Mouse (Mus musculus) embryonic facial prominence, embryonic 10.5 days (tissue): Measurements from ENCODE around the gene Mtus2. TPM values are rescaled to one million over a fixed set of nuclear protein-coding genes. Genes with fewer than 3 reads are reported as not detected.

Experiments used
- DNase-seq: peaks from one replicate; pipeline ENCODE4 v3.0.0-alpha.2; 2017; ENCODE audit warnings: low spot score
- H3K27ac ChIP-seq: fragments of 300-500 bp; sonication (generic); replicated peaks from 2 replicates; pipeline ENCODE4 v1.5.1; 2016; ENCODE audit warnings: mild to moderate bottlenecking
- H3K27me3 ChIP-seq: fragments of 300-500 bp; sonication (generic); replicated peaks from 2 replicates; pipeline ENCODE4 v1.6.1; 2016; ENCODE audit warnings: low read depth, mild to moderate bottlenecking; ENCODE audit not compliant: poor library complexity, severe bottlenecking
- H3K36me3 ChIP-seq: fragments of 300-500 bp; sonication (generic); replicated peaks from 2 replicates; pipeline ENCODE4 v1.6.1; 2016; ENCODE audit warnings: mild to moderate bottlenecking, moderate library complexity
- H3K4me1 ChIP-seq: fragments of 300-500 bp; sonication (generic); 2 replicates; pipeline ENCODE4 v1.6.1; 2016
- H3K4me3 ChIP-seq: fragments of 300-500 bp; sonication (generic); 2 replicates; pipeline ENCODE4 v1.5.1; 2016; ENCODE audit warnings: mild to moderate bottlenecking, moderate library complexity
- H3K9me3 ChIP-seq: fragments of 300-500 bp; sonication (generic); 2 replicates; pipeline ENCODE4 v1.6.1; 2016; ENCODE audit warnings: mild to moderate bottlenecking
- WGBS: fragments of 180-500 bp; shearing (Covaris S2); methylation state at CpG from one replicate; pipeline ENCODE4 v1.1.7; 2016; 5-methylcytosine and 5-hydroxymethylcytosine counted together
- polyA plus RNA-seq: library from polyadenylated mRNA; unstranded; fragments of >200 nt; fragmentation: Nextera tagmentation; extraction: Ambion mirVana; gene quantifications from 2 replicates; pipeline ENCODE4 v1.2.1, GENCODE M21; 2016

The Mtus2 gene
- polyA plus RNA-seq, 1 experiment from 2014 or later: 5.7 TPM

- Histone ChIP-seq H3K4me1 (no peaks in the 10 kb centered on the region), H3K27me3 (no peaks in the 10 kb centered on the region), H3K4me3 (no peak overlapping the region), H3K36me3 (no peaks in the 10 kb centered on the region), H3K27ac (no peak overlapping the region), H3K9me3 (peaks cover 2% of the 10 kb centered on the region; the same call in 1 of the 2 replicates)
- 88% methylated on average over 8 of the region's 8 CpGs for WGBS
- DNase-seq: no peak
Measured at GRCm38 (mm10) chr5:148015383-148015782, 58.3 kb downstream of the Mtus2 start.

DNA sequence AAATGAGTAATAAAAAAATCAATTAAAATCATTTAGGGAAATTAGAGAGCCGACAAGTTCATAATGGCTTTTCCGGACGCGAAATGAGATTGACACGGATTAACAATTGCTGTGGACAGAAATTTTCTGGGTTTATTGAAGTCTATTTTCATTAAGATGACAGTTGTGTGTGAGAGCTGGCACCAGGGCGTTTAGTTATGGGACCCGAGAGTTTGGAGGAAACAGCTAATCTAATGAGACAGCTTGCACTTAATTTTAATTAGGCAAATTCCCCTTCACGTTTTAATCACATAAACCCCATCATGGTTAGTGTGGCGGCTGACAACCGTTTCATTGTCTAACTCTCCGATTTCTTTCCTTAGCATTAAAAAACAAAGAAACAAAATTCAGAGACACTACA is 60.3 kb downstream of the Mtus2 start:
- no peaks in the 10 kb centered on the region for H3K36me3 ChIP-seq
- no peak overlapping the region for H3K4me3 ChIP-seq
- H3K4me1 ChIP-seq: no peaks in the 10 kb centered on the region
- DNase-seq: no peak
- H3K27ac ChIP-seq: no peak overlapping the region
- H3K9me3 ChIP-seq: peaks cover 2% of the 10 kb centered on the region; the same call in 1 of the 2 replicates
- H3K27me3 ChIP-seq: no peaks in the 10 kb centered on the region
- 93% methylated on average over 11 of the region's 11 CpGs for WGBS

- Histone ChIP-seq H3K27me3 (no peaks in the 10 kb centered on the region), H3K4me1 (peaks cover 10% of the 10 kb centered on the region), H3K36me3 (no peaks in the 10 kb centered on the region), H3K27ac (no peak overlapping the region), H3K4me3 (no peak overlapping the region), H3K9me3 (peaks cover 1% of the 10 kb centered on the region; the same call in 1 of the 2 replicates)
- WGBS: 91% methylated on average over 4 of the region's 4 CpGs
- no peak for DNase-seq
Measured at GRCm38 (mm10) chr5:148022784-148023183, 65.7 kb downstream of the Mtus2 start.

- no peak overlapping the region for H3K4me3 ChIP-seq
- peak; percentile 47 for DNase-seq
- no peaks in the 10 kb centered on the region for H3K36me3 ChIP-seq
- peaks cover 12% of the 10 kb centered on the region for H3K4me1 ChIP-seq
- H3K27ac ChIP-seq: no peak overlapping the region
- H3K27me3 ChIP-seq: no peaks in the 10 kb centered on the region
- no peaks in the 10 kb centered on the region for H3K9me3 ChIP-seq
- WGBS: 64% methylated on average over 26 of the region's 26 CpGs
Measured at GRCm38 (mm10) chr5:148026401-148027349, 69.6 kb downstream of the Mtus2 start.

DNA sequence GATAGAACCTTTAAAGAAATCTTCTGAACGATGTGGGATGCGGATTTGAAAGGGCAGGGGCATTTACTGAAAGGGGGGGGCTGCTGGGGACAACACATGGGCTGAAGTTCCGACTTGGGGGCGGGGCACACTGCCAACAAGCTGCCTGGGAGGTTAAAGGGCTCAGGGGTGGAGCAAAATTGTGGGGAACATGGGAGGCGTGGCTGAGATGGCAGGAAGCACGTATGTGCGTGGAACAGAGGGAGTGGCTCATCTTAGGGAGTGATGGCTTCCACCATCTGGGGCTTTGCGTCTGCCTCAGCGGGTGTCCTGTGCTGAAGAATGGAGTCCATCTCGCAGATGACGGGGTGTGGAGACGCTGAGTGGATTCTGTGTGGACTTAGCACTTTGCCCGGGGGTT is 70.9 kb downstream of the Mtus2 start:
- no peaks in the 10 kb centered on the region for H3K36me3 ChIP-seq
- 72% methylated on average over 13 of the region's 13 CpGs for WGBS
- H3K4me1 ChIP-seq: peaks cover 12% of the 10 kb centered on the region
- no peak overlapping the region for H3K4me3 ChIP-seq
- no peaks in the 10 kb centered on the region for H3K27me3 ChIP-seq
- no peak for DNase-seq
- H3K27ac ChIP-seq: no peak overlapping the region
- H3K9me3 ChIP-seq: no peaks in the 10 kb centered on the region

- 92% methylated on average over 7 of the region's 7 CpGs for WGBS
Measured at GRCm38 (mm10) chr5:148041661-148042060, 84.5 kb downstream of the Mtus2 start.

DNA sequence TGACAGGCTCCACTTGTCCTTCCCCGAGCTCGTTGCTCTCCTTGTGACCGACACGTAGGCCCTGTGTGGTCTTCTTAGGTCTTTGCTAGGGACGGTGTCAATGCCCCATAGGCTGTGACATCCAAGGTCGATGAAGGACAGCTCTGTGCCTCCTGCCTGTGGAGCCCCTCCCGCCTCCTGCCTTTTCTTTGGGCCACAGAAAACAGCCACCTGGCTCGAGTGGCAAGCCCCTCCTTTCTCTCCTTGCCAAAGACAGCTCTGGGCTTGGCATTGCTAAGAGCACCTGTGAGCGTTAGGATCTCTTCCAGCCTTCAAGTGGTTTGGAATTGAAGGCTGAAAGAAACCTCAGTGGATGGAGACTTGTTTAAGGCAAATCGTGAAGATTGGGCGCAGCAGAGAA is 91.1 kb downstream of the Mtus2 start:
- Histone ChIP-seq H3K9me3 (peaks cover 14% of the 10 kb centered on the region), H3K4me3 (no peak overlapping the region), H3K4me1 (no peaks in the 10 kb centered on the region), H3K36me3 (no peaks in the 10 kb centered on the region), H3K27ac (no peak overlapping the region), H3K27me3 (no peaks in the 10 kb centered on the region)
- 84% methylated on average over 11 of the region's 11 CpGs for WGBS
- DNase-seq: no peak

More at GRCm38 (mm10) chr5:148041661-148042060, 84.5 kb downstream of the Mtus2 start:
- no peak for DNase-seq
- Histone ChIP-seq H3K27me3 (no peaks in the 10 kb centered on the region), H3K27ac (no peak overlapping the region), H3K4me3 (no peak overlapping the region), H3K4me1 (no peaks in the 10 kb centered on the region), H3K36me3 (no peaks in the 10 kb centered on the region), H3K9me3 (peaks cover 14% of the 10 kb centered on the region)

DNA sequence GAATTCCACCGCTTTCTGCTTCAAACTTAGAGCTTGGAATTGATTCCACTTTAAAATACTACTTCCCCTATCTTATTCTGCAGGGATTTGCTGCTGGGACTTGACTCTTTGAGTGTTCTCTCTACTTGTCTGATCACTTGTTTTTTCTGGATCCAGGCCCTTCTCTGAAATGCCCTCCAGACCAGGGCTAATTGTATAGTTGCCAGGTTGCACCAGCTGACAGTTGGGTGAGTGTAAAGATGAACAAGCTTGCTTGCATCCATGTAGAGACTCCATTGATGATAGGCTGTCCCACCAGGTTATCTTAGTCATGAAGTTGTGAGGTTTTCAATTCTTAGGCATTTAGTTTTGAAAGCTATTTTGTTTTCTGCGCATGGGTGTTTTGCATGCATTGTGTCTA is 92.2 kb downstream of the Mtus2 start:
- H3K4me1 ChIP-seq: no peaks in the 10 kb centered on the region
- no peak overlapping the region for H3K27ac ChIP-seq
- 90% methylated on average over 2 of the region's 2 CpGs for WGBS
- H3K36me3 ChIP-seq: no peaks in the 10 kb centered on the region
- no peak overlapping the region for H3K4me3 ChIP-seq
- DNase-seq: no peak
- H3K27me3 ChIP-seq: no peaks in the 10 kb centered on the region
- peaks cover 8% of the 10 kb centered on the region; the same call in 1 of the 2 replicates for H3K9me3 ChIP-seq

DNA sequence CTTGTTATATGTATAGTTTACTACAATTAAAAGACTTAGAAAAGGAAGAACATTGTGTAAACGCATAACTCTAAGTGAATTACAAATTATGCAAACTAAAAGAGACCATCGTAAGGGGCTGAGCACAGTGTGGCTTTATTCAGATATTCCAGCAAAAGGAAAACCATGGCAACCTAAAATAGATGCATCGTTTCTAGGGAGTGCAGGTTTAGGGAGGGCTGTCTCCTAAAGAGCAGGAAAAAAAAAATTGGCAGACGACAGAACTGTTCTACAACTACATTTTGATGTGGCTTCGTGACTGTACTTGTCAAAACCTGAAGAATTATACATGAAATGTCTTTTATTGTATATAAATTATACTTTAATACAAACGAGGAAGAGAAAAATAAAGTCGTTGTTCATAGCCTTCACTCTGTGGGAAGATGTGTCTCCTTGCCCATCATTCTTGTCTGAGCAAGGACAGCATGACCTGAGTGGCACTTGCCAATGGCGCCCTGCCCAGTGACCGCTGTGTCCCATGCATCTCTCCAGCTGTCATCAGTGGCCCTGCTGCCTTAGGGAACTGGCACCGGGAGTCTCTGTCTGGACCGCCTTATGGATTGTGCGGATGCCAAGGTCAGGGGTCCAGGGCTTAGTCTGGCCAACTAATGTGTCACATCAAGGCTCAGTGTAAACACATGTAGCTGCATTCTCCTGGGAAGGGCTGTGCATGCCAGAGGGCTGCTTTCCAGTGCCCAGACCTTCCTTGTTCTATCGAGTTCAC is 95.9 kb downstream of the Mtus2 start:
- H3K36me3 ChIP-seq: no peaks in the 10 kb centered on the region
- H3K27me3 ChIP-seq: no peaks in the 10 kb centered on the region
- 87% methylated on average over 13 of the region's 13 CpGs for WGBS
- no peak for DNase-seq
- H3K9me3 ChIP-seq: 0 out of 2 replicates have a peak, but pooled peaks cover 4% of the 10 kb centered on the region
- no peak overlapping the region for H3K27ac ChIP-seq
- H3K4me1 ChIP-seq: no peaks in the 10 kb centered on the region
- no peak overlapping the region for H3K4me3 ChIP-seq

DNA sequence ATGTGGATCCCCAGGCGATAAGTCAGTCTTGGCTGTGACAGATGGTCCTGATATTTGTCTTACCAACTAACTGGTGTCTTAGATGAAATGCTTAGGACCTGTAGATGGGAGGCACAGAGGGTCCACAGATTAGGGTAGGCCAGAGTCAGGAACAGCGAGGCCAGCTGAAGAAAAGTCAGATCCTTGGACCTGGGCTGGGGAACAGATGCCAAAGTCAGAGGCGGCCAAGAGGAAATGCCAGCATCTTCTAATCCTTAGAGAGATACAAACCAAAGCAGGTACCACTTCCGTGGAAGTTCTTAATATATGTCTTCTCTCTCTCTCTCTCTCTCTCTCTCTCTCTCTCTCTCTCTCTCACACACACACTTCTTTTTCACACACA is 96.5 kb downstream of the Mtus2 start:
- Histone ChIP-seq H3K27me3 (no peaks in the 10 kb centered on the region), H3K4me3 (no peak overlapping the region), H3K9me3 (0 out of 2 replicates have a peak, but pooled peaks cover 4% of the 10 kb centered on the region), H3K4me1 (no peaks in the 10 kb centered on the region), H3K36me3 (no peaks in the 10 kb centered on the region), H3K27ac (no peak overlapping the region)
- 81% methylated on average over 4 of the region's 4 CpGs for WGBS
- no peak for DNase-seq

DNA sequence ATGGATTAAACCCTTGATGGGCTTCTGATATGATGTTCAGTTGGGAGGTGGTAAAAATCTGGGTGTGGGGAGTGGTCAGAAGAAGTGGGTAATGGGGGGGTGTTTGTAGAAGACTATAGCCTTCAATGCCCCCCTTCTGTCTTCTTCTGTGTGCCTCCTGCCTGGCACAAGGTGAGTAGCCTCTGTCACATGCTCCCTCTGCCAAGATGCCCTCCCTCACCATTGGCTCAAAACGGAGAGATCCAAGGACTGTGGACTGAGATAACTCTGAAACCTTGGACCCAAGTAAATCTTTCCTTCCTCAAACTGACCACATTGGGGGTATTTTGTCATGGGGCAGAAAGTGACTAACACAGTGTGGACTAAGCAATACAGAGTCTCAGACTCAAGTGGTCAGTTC is 99.7 kb downstream of the Mtus2 start:
- no peak for DNase-seq
- Histone ChIP-seq H3K4me1 (no peaks in the 10 kb centered on the region), H3K27me3 (no peaks in the 10 kb centered on the region), H3K27ac (no peak overlapping the region), H3K9me3 (0 out of 2 replicates have a peak, but pooled peaks cover 6% of the 10 kb centered on the region), H3K36me3 (no peaks in the 10 kb centered on the region), H3K4me3 (no peak overlapping the region)
- WGBS: 81% methylated on average over 1 of the region's 1 CpGs

DNA sequence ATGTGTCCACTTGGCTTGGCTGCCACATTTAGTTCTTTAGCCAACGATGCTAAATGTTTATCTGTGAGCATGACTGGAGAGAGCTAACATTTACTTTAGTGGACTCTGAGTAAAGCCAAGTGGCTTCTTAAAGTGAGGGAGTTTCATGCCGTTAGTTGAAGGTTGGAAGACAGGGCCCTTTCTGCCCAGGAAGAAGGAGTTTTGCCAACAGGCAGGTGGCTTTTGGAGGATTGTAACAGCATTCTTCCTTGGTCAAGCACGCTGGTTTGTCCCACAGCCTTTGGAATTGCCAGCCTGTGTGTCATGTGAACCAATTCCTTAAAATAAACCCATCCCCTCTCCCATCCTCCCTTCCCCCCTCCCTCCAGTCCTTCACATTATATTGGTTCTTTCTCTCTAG is 100.3 kb downstream of the Mtus2 start:
- Histone ChIP-seq H3K4me3 (no peak overlapping the region), H3K4me1 (no peaks in the 10 kb centered on the region), H3K27me3 (no peaks in the 10 kb centered on the region), H3K9me3 (0 out of 2 replicates have a peak, but pooled peaks cover 6% of the 10 kb centered on the region), H3K27ac (no peak overlapping the region), H3K36me3 (no peaks in the 10 kb centered on the region)
- 83% methylated on average over 3 of the region's 3 CpGs for WGBS
- DNase-seq: no peak
